Mouse (Mus musculus): Measurements from ENCODE around the gene Bcor.

DNA sequence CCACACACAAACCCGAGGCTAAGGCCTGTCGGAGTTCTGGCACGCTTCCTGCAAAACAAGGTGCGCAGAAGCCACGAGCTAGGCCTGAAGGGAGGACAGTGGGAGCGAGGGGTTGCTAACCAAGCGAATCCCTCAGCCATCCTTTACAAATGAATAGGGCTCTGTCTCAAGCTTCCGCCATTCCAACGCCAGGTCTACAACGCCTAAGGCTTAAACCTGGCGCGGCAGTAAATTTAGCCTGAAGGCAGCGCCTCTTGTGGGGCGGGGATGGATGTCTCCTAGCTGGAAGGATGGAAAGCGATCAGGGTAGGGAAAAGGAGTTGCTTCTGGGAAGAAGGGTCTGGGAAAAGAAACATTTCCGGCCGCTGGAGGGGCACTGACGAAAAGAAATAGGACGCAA is 160.2 kb downstream of the Bcor start:
- TF ChIP-seq POLR2A (IDR thresholded peaks at IDR 0.05; ENCODE audit: insufficient read length, low read depth) (no peak), POLR2AphosphoS2 (IDR thresholded peaks at IDR 0.05; ENCODE audit: insufficient read length, low read depth) (no peak), E2F4 (IDR thresholded peaks at IDR 0.05; ENCODE audit: insufficient read depth) (no peak), TCF12 (IDR thresholded peaks at IDR 0.05; ENCODE audit: insufficient read depth, poor library complexity, severe bottlenecking) (no peak), MYOD1 (IDR thresholded peaks at IDR 0.05; ENCODE audit: control insufficient read depth in 1 of 3, insufficient read length in 2 of 3, low read depth in 2 of 3) (no peak)

Measured in myocyte (in vitro differentiated cells).